Mouse (Mus musculus) ES-Bruce4 (cell line): ENCODE data around the gene Ldhd. TPM values are rescaled to one million over a fixed set of nuclear protein-coding genes. Genes with fewer than 3 reads are reported as not detected.

Experiments
- H3K27ac ChIP-seq: 2 replicates; pipeline ENCODE4 v1.5.1; 2012; ENCODE audit warnings: low read length, inconsistent platforms; ENCODE audit not compliant: insufficient read depth
- H3K27me3 ChIP-seq: 2 replicates; pipeline ENCODE4 v1.6.1; 2012; ENCODE audit warnings: mild to moderate bottlenecking, low read length, inconsistent platforms; ENCODE audit not compliant: control insufficient read depth, poor library complexity, insufficient read depth, severe bottlenecking
- H3K36me3 ChIP-seq: 2 replicates; pipeline ENCODE4 v1.6.1; 2012; ENCODE audit warnings: inconsistent platforms, mild to moderate bottlenecking, low read length, moderate library complexity; ENCODE audit not compliant: control insufficient read depth, poor library complexity, insufficient read depth, severe bottlenecking
- H3K4me1 ChIP-seq: one replicate; pipeline ENCODE4 v1.8.1; 2011; ENCODE audit warnings: low read length; ENCODE audit not compliant: control insufficient read depth, insufficient read depth
- H3K4me3 ChIP-seq: 2 replicates; pipeline ENCODE4 v1.5.1; 2011; ENCODE audit warnings: low read depth, mild to moderate bottlenecking, low read length
- H3K9ac ChIP-seq: 2 replicates; pipeline ENCODE4 v1.6.1; 2012; ENCODE audit warnings: low read depth, mild to moderate bottlenecking, inconsistent platforms; ENCODE audit not compliant: poor library complexity, severe bottlenecking
- H3K9me3 ChIP-seq: replicated peaks from 2 replicates; pipeline ENCODE4 v1.6.1; 2012; ENCODE audit warnings: mild to moderate bottlenecking, low read length, inconsistent platforms; ENCODE audit not compliant: control insufficient read depth, poor library complexity, insufficient read depth, severe bottlenecking
- CTCF ChIP-seq: IDR thresholded peaks from one replicate; pipeline ENCODE4 v1.8.1; 2011; ENCODE audit warnings: low read depth, low read length
- EP300 ChIP-seq: IDR thresholded peaks from 2 replicates; pipeline ENCODE4 v1.6.1; 2011; ENCODE audit warnings: low read depth, low read length; ENCODE audit not compliant: insufficient read depth
- POLR2A ChIP-seq: IDR thresholded peaks from one replicate; pipeline ENCODE4 v1.8.1; 2011; ENCODE audit warnings: low read length; ENCODE audit not compliant: insufficient read depth
- polyA plus RNA-seq: library from polyadenylated mRNA; stranded (reverse); fragments of >200 nt; gene quantifications from 2 replicates; pipeline ENCODE4 v1.2.4, GENCODE M21; 2011; ENCODE audit warnings: low read depth; ENCODE audit not compliant: missing spikeins, insufficient read depth, insufficient read length

Ldhd gene
- polyA plus RNA-seq, 1 experiment = 1.7 TPM

DNA sequence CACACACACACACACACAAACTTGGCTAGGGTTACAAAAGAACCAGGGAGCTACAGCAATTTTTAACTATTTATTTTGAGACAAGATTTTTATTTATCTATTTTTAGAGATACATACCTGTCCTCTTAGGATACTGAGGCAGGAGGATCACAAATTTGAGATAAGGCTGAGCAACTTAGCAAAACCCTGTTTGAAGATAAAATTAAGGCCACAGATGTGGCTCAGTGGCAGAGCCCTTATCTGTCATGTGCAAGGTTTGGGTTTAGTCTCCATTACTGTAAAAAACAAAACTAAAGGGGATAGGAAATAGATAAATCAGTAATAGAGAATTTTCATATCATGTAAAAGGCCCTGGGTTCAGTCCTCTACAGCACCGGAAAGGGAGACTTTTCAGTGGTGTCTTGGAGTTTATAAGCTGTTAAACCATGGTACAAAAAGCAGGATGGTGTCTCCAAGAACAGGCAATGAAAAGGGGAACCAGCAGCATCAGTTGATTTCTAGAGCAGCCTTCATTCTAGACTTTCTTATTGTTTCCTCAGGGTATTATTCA lies 42.6 kb downstream of the Ldhd start:
- Histone ChIP-seq H3K9me3 (no peaks in the 10 kb centered on the region), H3K9ac (no peak overlapping the region), H3K36me3 (no peaks in the 10 kb centered on the region), H3K27ac (no peak overlapping the region), H3K27me3 (no peaks in the 10 kb centered on the region), H3K4me1 (no peaks in the 10 kb centered on the region), H3K4me3 (no peak overlapping the region)
- TF ChIP-seq EP300 (no peak), POLR2A (no peak), CTCF (no peak)

GRCm38 (mm10) chr8:111584946-111585345 lies 45.2 kb downstream of the Ldhd start:
- Histone ChIP-seq H3K9ac (no peak overlapping the region), H3K9me3 (no peaks in the 10 kb centered on the region), H3K27me3 (no peaks in the 10 kb centered on the region), H3K36me3 (no peaks in the 10 kb centered on the region), H3K4me3 (no peak overlapping the region), H3K4me1 (no peaks in the 10 kb centered on the region), H3K27ac (no peak overlapping the region)
- TF ChIP-seq EP300 (no peak), CTCF (no peak), POLR2A (no peak)

DNA sequence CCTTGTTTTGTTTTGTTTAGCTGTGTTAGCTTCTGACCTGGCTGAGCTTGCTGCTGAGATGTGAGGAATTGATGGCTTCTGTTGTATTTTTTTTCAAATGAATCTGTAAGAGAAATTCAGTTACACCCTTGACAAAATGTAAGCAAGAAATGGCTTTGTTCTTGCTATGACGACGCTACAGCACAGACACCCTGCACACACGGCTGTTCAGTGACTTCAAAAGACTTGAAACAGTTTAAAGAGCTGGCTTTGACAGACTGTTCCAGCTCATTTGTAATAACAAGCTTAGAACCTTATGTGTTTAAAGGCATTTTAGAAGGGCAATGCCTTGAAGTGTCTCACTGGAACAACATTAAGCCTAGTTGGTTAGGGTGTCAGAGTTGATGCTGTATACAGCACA lies 47.8 kb downstream of the Ldhd start:
- Histone ChIP-seq H3K27me3 (no peaks in the 10 kb centered on the region; the same call in 1 of the 2 replicates), H3K9me3 (no peaks in the 10 kb centered on the region), H3K36me3 (peaks cover 2% of the 10 kb centered on the region; the same call in 1 of the 2 replicates), H3K9ac (no peak overlapping the region), H3K4me3 (no peak overlapping the region), H3K4me1 (no peaks in the 10 kb centered on the region), H3K27ac (no peak overlapping the region)
- no peak for TF ChIP-seq EP300
- no peak for TF ChIP-seq POLR2A
- TF ChIP-seq CTCF = no peak

DNA sequence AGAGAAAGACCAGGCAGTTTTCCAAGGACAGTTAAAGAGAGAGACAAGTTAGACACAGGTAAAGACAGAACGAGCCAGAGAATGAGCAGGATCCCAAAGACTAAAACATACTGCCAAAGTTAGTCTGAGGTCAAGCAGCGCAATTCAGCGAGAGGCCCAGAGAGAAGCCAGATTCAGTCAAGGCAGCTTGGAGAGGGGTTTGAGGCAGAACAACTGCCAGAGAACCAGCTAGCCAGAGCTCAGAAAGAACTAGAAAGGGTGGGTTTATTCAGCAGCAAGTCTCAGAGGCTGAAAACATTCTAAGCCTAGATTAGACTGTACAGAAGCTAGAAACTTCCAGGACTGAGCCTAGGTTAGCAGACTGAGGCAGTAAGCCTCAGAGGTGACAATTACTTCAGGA lies 49.9 kb downstream of the Ldhd start:
- Histone ChIP-seq H3K27ac (no peak overlapping the region), H3K4me3 (no peak overlapping the region), H3K4me1 (no peaks in the 10 kb centered on the region), H3K27me3 (no peaks in the 10 kb centered on the region; the same call in 1 of the 2 replicates), H3K9me3 (no peaks in the 10 kb centered on the region), H3K36me3 (peaks cover 2% of the 10 kb centered on the region; the same call in 1 of the 2 replicates), H3K9ac (no peak overlapping the region)
- no peak for TF ChIP-seq EP300
- TF ChIP-seq CTCF = no peak
- no peak for TF ChIP-seq POLR2A

GRCm38 (mm10) chr8:111579318-111579717 lies 50.9 kb downstream of the Ldhd start:
- H3K9ac ChIP-seq = no peak overlapping the region
- no peaks in the 10 kb centered on the region for H3K9me3 ChIP-seq
- H3K27me3 ChIP-seq = no peaks in the 10 kb centered on the region; the same call in 1 of the 2 replicates
- H3K36me3 ChIP-seq = peaks cover 2% of the 10 kb centered on the region; the same call in 1 of the 2 replicates
- H3K27ac ChIP-seq = no peak overlapping the region
- H3K4me1 ChIP-seq = no peaks in the 10 kb centered on the region
- no peak overlapping the region for H3K4me3 ChIP-seq
- TF ChIP-seq EP300 = no peak
- TF ChIP-seq POLR2A = no peak
- no peak for TF ChIP-seq CTCF

- no peak overlapping the region for H3K9ac ChIP-seq
- no peaks in the 10 kb centered on the region; the same call in 1 of the 2 replicates for H3K27me3 ChIP-seq
- H3K27ac ChIP-seq = no peak overlapping the region
- H3K9me3 ChIP-seq = no peaks in the 10 kb centered on the region
- H3K4me1 ChIP-seq = no peaks in the 10 kb centered on the region
- peaks cover 2% of the 10 kb centered on the region; the same call in 1 of the 2 replicates for H3K36me3 ChIP-seq
- TF ChIP-seq CTCF (no peak), POLR2A (no peak), EP300 (no peak)
- H3K4me3 ChIP-seq = no peak overlapping the region
Measured at GRCm38 (mm10) chr8:111577880-111578533, 52.2 kb downstream of the Ldhd start.
